Mouse (Mus musculus): ENCODE data around the gene Pecam1. TPM values are rescaled to one million over a fixed set of nuclear protein-coding genes. Genes with fewer than 3 reads are reported as not detected.
A peak's percentile ranks its signal among the peaks of the same experiment; 100 is the strongest.
"Not testable (repeated sequence)": the region's sequence is repeated elsewhere in the genome, so short reads cannot be mapped to it uniquely, and the experiment has no call there.

Pecam1 gene
- total RNA-seq, 2 experiments from 2014 or later: 19.7 to 20.1 TPM

GRCm38 (mm10) chr11:106777395-106777794 lies 27.0 kb upstream of the Pecam1 start:
- no peak for DNase-seq (ENCODE audit: extremely low spot score in 1 of 2, low spot score in 2 of 2)
- intact Hi-C loops (cut with DNase I): no loop called here

GRCm38 (mm10) chr11:106776960-106777359 lies 26.5 kb upstream of the Pecam1 start:
- intact Hi-C loops (cut with DNase I): no loop called here
- no peak for DNase-seq (ENCODE audit: extremely low spot score in 1 of 2, low spot score in 2 of 2)

- DNase-seq (ENCODE audit: extremely low spot score in 1 of 2, low spot score in 2 of 2): no peak
- intact Hi-C loops (cut with DNase I): no loop called here
Observed at GRCm38 (mm10) chr11:106773061-106773460, 22.6 kb upstream of the Pecam1 start.

GRCm38 (mm10) chr11:106770195-106770974 lies 20.0 kb upstream of the Pecam1 start:
- no peak for DNase-seq (ENCODE audit: extremely low spot score in 1 of 2, low spot score in 2 of 2)
- intact Hi-C loops (cut with DNase I): no loop called here

GRCm38 (mm10) chr11:106767516-106767915 lies 17.1 kb upstream of the Pecam1 start:
- no peak for DNase-seq (ENCODE audit: extremely low spot score in 1 of 2, low spot score in 2 of 2)
- intact Hi-C loops (cut with DNase I): no loop called here

- DNase-seq (ENCODE audit: extremely low spot score in 1 of 2, low spot score in 2 of 2): no peak
- intact Hi-C loops (cut with DNase I): no loop called here
Observed at GRCm38 (mm10) chr11:106766611-106767162, 16.3 kb upstream of the Pecam1 start.

GRCm38 (mm10) chr11:106762800-106763185 lies 12.4 kb upstream of the Pecam1 start:
- intact Hi-C loops (cut with DNase I): no loop called here
- DNase-seq (ENCODE audit: extremely low spot score in 1 of 2, low spot score in 2 of 2): no peak

- DNase-seq (ENCODE audit: extremely low spot score in 1 of 2, low spot score in 2 of 2): peak in 1 of 2 experiments; percentile 41
- intact Hi-C loops (cut with DNase I): no loop called here
Observed at GRCm38 (mm10) chr11:106762139-106762799, 11.8 kb upstream of the Pecam1 start.

GRCm38 (mm10) chr11:106760511-106760910 lies 10.1 kb upstream of the Pecam1 start:
- intact Hi-C loops (cut with DNase I): no loop called here
- no peak for DNase-seq (ENCODE audit: extremely low spot score in 1 of 2, low spot score in 2 of 2)

- no peak for DNase-seq (ENCODE audit: extremely low spot score in 1 of 2, low spot score in 2 of 2)
- intact Hi-C loops (cut with DNase I): no loop called here
Observed at GRCm38 (mm10) chr11:106759028-106759427, 8.6 kb upstream of the Pecam1 start.

- no peak for DNase-seq (ENCODE audit: extremely low spot score in 1 of 2, low spot score in 2 of 2)
- intact Hi-C loops (cut with DNase I): no loop called here
Observed at GRCm38 (mm10) chr11:106755583-106755982, 5.2 kb upstream of the Pecam1 start.

- DNase-seq (ENCODE audit: extremely low spot score in 1 of 2, low spot score in 2 of 2): no peak
- intact Hi-C loops (cut with DNase I): no loop called here
Observed at GRCm38 (mm10) chr11:106753314-106753713, 2.9 kb upstream of the Pecam1 start.

GRCm38 (mm10) chr11:106752103-106752502 lies 1.7 kb upstream of the Pecam1 start:
- intact Hi-C loops (cut with DNase I): no loop called here

GRCm38 (mm10) chr11:106751039-106752018 lies 901 bp upstream of the Pecam1 start, which contains the start of gene Milr1:
Gene Milr1, plus strand, starts transcription at chr11:106751226.
- intact Hi-C loops (cut with DNase I): no loop called here
- no peak for DNase-seq (ENCODE audit: extremely low spot score in 1 of 2, low spot score in 2 of 2)

More at GRCm38 (mm10) chr11:106752103-106752502, 1.7 kb upstream of the Pecam1 start:
- no peak for DNase-seq (ENCODE audit: extremely low spot score in 1 of 2, low spot score in 2 of 2)

- not testable (repeated sequence) for DNase-seq (ENCODE audit: extremely low spot score in 1 of 2, low spot score in 2 of 2)
- intact Hi-C loops (cut with DNase I): loop anchor here (10.0 kb wide), 1 partner anchor 255 kb away; no protein-coding TSS in a partner anchor
Observed at GRCm38 (mm10) chr11:106749557-106750120, 789 bp downstream of the Pecam1 start.

GRCm38 (mm10) chr11:106744949-106745348 lies 5.5 kb downstream of the Pecam1 start:
- intact Hi-C loops (cut with DNase I): loop anchor here (5.0 to 10.0 kb wide), 2 partner anchors 250 to 328 kb away; no protein-coding TSS in a partner anchor

GRCm38 (mm10) chr11:106742388-106742841 lies 8.0 kb downstream of the Pecam1 start:
- intact Hi-C loops (cut with DNase I): loop anchor here (5.0 to 10.0 kb wide), 2 partner anchors 248 to 325 kb away; no protein-coding TSS in a partner anchor
- no peak for DNase-seq (ENCODE audit: extremely low spot score in 1 of 2, low spot score in 2 of 2)

More at GRCm38 (mm10) chr11:106744949-106745348, 5.5 kb downstream of the Pecam1 start:
- DNase-seq (ENCODE audit: extremely low spot score in 1 of 2, low spot score in 2 of 2): no peak

GRCm38 (mm10) chr11:106741826-106742225 lies 8.6 kb downstream of the Pecam1 start:
- intact Hi-C loops (cut with DNase I): loop anchor here (5.0 to 10.0 kb wide), 2 partner anchors 247 to 325 kb away; no protein-coding TSS in a partner anchor
- no peak for DNase-seq (ENCODE audit: extremely low spot score in 1 of 2, low spot score in 2 of 2)

Data from left cerebral cortex, postnatal 10 days (tissue).